Mouse (Mus musculus): ENCODE results near the gene Nmt1.

Nmt1 gene

GRCm38 (mm10) chr11:103028176-103028891 lies at the start of gene Nmt1, which contains the start of gene Dcakd:
Gene Nmt1, plus strand, starts transcription at chr11:103028190.
Gene Dcakd, minus strand, starts transcription at chr11:103028333.
- peak; percentile 97 for DNase-seq (ENCODE audit: low read depth, low spot score)

- DNase-seq (ENCODE audit: low read depth, low spot score) = no peak
Measured at GRCm38 (mm10) chr11:102981151-102981890, 46.7 kb upstream of the Nmt1 start.

DNA sequence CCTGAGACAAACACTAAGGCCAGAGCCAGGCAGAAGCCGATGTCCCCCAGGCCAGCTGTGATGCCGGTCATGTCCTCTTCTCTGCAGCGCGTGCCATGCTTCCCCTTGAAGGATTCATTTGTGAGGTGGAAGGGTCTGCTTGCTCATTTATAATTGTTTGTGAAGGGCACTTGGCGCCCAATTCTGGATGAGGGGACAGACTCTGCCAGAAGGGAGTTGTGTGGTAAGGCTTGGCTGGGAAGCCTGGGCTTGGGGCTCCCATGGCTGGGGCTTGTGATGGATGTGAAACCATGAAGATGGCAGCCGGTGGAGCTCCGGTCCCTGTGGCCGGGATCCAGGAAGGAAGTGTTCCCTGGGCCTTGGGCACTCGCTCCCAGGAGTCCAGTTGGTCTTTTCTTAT lies 43.9 kb upstream of the Nmt1 start:
- DNase-seq (ENCODE audit: low read depth, low spot score) = no peak

GRCm38 (mm10) chr11:102984615-102985014 lies 43.4 kb upstream of the Nmt1 start:
- no peak for DNase-seq (ENCODE audit: low read depth, low spot score)

DNA sequence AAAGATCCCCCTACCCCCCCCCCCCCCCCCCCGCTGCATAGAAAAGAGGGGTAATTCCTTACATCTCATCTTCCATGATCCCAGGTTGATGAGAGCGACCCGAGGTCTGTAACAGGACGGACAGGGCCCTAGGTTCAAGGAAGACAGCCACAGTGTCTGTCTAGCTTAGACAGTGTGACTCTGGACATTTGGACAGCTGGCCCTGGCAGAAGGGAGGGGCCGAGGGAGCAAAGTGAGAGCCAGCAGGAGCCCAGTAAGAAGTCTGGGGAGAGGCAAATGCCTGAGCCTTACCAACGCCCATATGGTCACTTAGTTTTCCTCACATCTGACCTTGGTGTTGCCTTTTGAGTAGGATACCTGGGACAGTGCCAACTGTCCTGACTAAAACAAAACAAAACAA lies 42.8 kb upstream of the Nmt1 start:
- no peak for DNase-seq (ENCODE audit: low read depth, low spot score)

DNA sequence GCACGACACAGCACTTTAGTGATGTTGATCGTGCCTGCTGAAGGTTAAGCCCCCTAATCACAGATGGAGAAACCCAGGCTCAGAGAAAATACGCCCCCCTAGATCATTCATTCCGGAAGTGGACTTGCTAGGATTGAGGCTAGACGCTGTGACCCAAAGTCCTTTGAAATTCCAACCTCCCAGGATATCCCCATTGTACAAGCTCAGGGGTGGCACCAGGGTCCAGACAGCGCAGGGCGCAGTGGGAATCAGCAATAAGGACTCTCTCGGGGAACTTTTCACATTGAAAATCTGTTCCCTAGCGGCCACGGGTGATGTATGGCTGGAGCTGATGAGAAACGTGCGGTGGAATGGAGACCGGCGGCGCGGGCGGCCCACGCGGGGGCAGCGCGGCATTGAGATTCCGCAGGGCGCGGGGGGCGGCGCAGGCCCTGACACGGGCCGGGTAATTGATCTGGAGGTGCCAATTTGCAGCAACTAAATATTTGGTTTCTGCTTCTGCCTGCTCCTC lies 38.3 kb upstream of the Nmt1 start:
- no peak for DNase-seq (ENCODE audit: low read depth, low spot score)

- no peak for DNase-seq (ENCODE audit: low read depth, low spot score)
Measured at GRCm38 (mm10) chr11:102990152-102990663, 37.8 kb upstream of the Nmt1 start.

GRCm38 (mm10) chr11:102991681-102992080 lies 36.3 kb upstream of the Nmt1 start:
- DNase-seq (ENCODE audit: low read depth, low spot score) = no peak

GRCm38 (mm10) chr11:102992940-102993339 lies 35.0 kb upstream of the Nmt1 start:
- no peak for DNase-seq (ENCODE audit: low read depth, low spot score)

DNA sequence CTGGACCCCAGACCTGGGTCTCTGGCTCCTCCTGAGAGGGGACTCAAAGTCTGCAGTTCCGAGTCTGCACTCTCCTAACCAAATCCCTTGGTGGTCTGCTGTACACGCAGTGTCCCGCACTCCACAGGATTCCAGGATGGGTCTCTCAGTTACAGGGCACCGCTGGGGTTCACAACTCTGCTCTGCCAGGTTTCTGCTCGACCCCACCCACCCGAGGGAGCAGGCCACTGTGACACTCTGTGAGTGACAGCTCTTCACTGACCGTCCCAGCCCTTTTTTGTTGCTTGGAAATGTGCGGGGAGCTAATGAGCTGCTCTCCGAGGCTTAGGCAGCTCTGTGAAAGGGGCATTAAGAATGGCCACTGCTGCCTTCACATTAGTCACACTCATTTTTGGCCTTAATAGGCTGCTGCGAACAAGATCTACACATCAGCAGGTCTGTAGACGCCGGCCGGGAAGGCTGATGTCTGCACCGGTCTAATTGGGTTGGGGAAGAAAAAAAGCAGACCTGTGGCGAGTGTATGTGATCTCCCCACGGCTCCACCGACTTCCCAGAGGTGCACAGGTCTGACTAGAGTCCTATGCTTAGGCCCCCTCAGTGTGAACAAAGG lies 34.5 kb upstream of the Nmt1 start:
- no peak for DNase-seq (ENCODE audit: low read depth, low spot score)

DNA sequence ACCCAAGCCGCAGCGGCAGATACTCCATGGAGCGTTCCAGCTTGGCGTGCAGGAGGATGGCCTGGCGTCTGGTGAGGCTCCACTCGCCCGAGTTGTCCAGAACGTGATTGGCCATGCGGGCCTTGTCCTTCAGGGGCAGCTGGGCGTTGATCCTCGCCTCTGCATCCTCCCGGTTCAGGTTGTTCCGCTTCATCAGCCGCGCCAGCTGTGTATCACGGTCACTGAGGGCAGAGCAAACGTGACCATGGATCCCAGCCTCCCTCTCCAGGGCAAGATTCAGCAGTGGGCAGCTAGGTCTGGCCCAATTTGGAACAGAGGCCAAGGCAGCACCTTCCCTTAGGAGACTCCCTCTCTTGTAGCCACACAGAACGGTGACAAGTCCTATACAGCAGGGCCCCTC lies 33.0 kb upstream of the Nmt1 start:
- DNase-seq (ENCODE audit: low read depth, low spot score) = no peak

GRCm38 (mm10) chr11:102996385-102996784 lies 31.6 kb upstream of the Nmt1 start:
- DNase-seq (ENCODE audit: low read depth, low spot score) = no peak

DNA sequence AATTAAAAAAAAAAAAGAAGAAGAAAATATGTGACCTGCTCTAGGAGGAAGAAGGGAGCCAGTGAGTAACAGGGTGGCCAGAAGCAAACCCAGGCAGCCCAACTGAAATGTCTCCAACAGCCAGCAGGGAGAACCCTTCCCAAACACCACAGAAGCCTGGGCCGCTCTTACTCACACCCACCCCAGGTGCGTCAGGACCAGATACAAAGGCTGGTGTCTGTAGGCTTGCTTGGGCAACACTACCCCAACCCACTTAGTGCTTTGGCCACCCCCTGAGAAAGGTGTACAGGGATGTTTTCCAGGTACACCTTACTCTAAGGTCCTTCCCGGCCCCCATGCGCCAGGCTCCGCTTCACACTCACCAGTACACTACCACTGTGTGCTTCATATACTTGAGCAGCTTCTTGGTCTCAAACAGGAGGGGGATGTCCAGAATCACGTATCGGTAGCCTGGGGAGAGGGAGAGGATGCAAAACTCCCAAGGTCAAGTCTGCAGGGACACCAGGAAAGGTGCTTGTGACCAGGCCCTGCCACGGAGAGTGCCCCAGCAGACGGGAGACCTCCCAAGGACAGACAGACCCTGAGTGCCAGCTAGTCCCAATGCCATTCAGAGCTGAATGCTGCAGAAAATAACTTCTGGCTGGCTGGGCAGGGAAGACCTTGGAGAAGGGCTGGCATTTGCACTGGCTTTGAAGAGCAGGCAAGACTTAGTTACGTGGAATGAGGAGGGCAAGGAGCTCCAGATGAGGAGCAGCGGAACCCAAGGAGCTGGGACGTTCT lies 30.8 kb upstream of the Nmt1 start:
- DNase-seq (ENCODE audit: low read depth, low spot score) = no peak

DNA sequence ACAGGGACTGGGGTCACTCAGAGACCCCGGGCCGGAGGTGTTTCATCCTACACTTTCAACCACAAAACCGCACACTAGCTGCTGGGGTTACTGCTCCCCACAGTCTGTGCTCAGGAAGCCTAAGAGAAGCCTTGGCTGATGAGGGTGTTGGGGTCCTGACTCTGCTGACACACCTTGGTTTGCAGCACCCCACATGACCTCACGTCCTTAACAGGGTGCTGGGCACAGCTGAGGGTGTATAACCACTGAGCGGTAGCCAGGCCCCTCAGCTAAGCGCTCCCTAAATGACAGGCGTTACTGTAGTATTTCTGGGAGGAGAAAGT lies 29.8 kb upstream of the Nmt1 start:
- no peak for DNase-seq (ENCODE audit: low read depth, low spot score)

DNA sequence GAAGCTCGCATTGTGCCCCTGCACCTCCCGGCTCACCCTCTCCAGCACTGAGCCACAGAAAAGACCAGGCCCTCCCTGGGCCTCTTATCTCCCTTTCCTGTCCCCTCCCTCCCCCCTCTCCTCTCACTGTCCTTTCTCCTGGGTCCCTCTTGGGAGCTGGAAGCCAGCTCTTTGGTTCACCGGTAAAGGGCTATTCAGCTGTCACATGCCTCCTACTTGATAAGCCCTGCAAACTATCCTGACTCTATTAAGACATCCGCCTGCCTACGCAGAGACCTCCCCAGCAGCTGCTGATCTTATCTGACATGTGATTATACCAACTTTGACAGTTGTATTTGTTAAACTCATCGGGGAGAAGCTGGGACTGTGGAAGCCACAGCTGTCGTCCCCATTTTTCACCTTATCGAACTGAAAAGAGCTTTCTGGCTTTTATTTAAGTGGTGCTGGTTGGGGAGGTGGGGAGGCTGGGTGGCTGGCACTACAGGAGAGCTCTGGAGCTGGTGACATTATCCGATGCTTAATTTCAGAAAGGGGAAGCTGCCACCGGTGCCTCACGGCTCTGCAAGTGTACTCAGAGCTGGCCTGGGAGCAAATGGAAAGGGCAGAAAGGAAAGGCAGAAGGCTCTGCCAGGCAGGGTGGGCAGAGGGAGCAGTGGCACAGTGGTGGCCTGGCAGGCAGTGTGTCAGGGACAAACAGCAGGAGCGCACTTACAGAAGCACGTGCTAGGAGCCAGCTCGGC lies 29.2 kb upstream of the Nmt1 start:
- no peak for DNase-seq (ENCODE audit: low read depth, low spot score)

DNA sequence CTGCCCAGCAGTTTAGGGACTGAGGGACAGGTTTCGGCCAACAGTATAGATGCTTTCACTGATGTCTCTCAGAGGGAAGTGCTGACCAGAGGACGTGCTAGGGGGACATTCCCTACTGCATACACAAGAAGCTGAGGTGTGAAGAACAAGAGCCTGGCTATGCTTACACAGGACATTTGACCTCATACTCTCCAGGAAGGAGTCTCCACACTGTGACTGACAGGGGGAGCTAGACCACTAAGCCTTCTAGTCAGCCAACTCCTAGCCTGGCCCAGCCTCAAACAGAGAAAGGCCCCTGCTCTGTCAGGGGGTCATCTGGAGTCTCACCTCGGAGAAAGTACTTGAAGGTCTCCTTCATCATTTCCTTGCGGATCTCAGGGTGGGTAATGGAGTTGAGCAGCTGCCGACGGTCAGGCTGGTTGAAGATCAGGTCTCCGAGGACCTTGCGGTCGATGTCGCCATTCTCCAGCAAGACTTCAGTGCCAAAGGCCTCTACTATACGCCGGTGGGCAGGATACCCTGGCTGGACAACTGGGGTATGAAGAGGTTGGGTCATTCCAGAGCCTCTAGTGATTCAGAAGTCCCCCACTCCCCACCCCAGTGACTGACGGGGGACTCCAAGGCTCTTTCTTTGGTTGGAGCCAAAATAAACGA lies 28.5 kb upstream of the Nmt1 start:
- DNase-seq (ENCODE audit: low read depth, low spot score) = no peak

DNA sequence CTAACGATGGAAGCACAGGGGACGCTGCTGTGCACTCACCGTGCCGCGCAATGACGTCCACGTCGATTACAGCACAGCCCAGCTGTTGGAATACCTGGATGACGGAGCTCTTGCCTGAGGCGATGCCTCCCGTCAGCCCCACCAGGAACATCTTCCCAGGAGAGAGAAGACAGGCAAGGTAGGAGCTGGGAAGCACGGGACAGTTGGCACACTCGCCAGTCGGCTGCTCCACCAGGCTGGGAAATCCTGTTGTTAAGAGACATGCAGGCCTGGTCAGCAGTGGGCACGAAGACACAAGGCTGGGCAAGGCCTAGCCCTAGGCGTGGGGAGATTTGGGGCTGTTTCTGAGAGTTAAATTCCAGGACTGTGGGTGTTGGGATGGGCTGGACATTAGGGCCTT lies 27.9 kb upstream of the Nmt1 start:
- no peak for DNase-seq (ENCODE audit: low read depth, low spot score)

- no peak for DNase-seq (ENCODE audit: low read depth, low spot score)
Measured at GRCm38 (mm10) chr11:103001063-103001462, 26.9 kb upstream of the Nmt1 start.

DNA sequence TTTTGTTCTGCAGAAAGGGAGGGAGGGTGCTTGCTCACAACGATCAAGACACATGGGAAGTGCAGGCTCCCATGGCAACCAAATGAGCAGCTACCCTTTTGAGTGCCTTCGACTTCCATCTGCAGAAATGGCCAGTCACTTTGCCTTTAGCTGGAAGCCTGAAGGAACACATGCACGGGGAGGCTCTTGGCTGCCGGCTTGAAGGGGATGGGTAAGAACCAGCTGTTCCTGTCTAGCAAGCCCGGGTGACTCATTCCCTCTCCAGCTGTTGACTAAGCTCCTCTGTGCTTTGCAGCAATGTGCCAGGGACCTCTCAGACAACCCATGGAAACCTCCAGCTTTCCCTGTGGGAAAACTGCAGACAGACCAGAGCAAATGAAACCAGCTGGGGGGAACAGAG lies 24.8 kb upstream of the Nmt1 start:
- no peak for DNase-seq (ENCODE audit: low read depth, low spot score)

DNA sequence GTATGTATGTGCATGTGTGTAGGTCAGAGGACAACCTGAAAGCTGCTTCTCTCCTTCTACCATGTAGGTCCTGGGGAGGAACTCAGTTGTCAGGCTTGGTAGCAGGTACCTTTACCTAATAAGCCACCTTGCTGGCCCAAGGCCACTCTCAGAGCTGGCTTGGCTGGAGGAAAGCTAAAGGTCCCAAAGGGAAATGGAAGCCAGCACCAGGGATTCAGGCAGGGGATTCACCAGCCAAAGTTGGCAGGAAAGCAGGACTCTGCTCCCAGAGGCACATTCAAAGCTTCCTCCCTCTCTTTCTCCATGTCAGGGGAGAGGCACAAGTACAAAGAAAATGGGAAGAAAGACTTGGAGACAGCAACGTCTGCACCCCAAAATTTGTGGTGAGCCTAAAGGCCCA lies 23.1 kb upstream of the Nmt1 start:
- no peak for DNase-seq (ENCODE audit: low read depth, low spot score)

Measured in WW6 (cell line).